Mouse (Mus musculus) MEL (cell line): ENCODE measurements around the gene Prickle2. TPM values are rescaled to one million over a fixed set of nuclear protein-coding genes. Genes with fewer than 3 reads are reported as not detected.

ENCODE experiments used
- DNase-seq: peaks from one replicate; pipeline ENCODE4 v3.0.0; 2011; ENCODE audit warnings: low read depth, low spot score
- H3K27ac ChIP-seq: 2 replicates; pipeline ENCODE4 v1.5.1; 2012; ENCODE audit warnings: low read depth, mild to moderate bottlenecking, control low read depth, low read length, moderate library complexity; ENCODE audit not compliant: control insufficient read depth
- H3K27me3 ChIP-seq, 2 experiments: fragments of 150-350 bp in 1 of 2; sonication (generic) in 1 of 2; 2 replicates each; pipeline ENCODE4 v1.6.1; 2012; ENCODE audit warnings: low read length in 2 of 2, mild to moderate bottlenecking in 2 of 2, improper control_type of control experiment in 1 of 2, moderate library complexity in 1 of 2; ENCODE audit not compliant: insufficient read depth in 2 of 2, control insufficient read depth in 1 of 2
- H3K36me3 ChIP-seq, 2 experiments: 2 replicates each; pipeline ENCODE4 v1.6.1; 2012 to 2014; ENCODE audit warnings: low read length in 2 of 2, improper control_type of control experiment in 1 of 2, inconsistent platforms in 1 of 2, mild to moderate bottlenecking in 1 of 2; ENCODE audit not compliant: insufficient read depth in 2 of 2, control insufficient read depth in 1 of 2
- H3K4me1 ChIP-seq, 2 experiments: fragments of 150-350 bp in 1 of 2; sonication (generic) in 1 of 2; 2 replicates each; pipeline ENCODE4 v1.6.1; 2012; ENCODE audit warnings: low read length in 2 of 2, improper control_type of control experiment in 1 of 2, mild to moderate bottlenecking in 1 of 2; ENCODE audit not compliant: insufficient read depth in 2 of 2, control insufficient read depth in 1 of 2
- H3K4me3 ChIP-seq, 2 experiments: fragments of 150-350 bp in 1 of 2; sonication (generic) in 1 of 2; 2 replicates each; pipeline ENCODE4 v1.5.1; 2012; ENCODE audit warnings: low read depth in 2 of 2, low read length in 2 of 2, mild to moderate bottlenecking in 2 of 2, moderate library complexity in 2 of 2, control low read depth in 1 of 2, improper control_type of control experiment in 1 of 2; ENCODE audit not compliant: control insufficient read depth in 1 of 2, insufficient read depth in 1 of 2
- H3K79me2 ChIP-seq: 2 replicates; pipeline ENCODE4 v1.6.1; 2012; ENCODE audit warnings: mild to moderate bottlenecking, low read length, moderate library complexity; ENCODE audit not compliant: control insufficient read depth, poor library complexity, insufficient read depth
- H3K9ac ChIP-seq: 2 replicates; pipeline ENCODE4 v1.6.1; 2012; ENCODE audit warnings: low read depth, mild to moderate bottlenecking, control low read depth, low read length, moderate library complexity; ENCODE audit not compliant: control insufficient read depth, poor library complexity, severe bottlenecking
- H3K9me3 ChIP-seq: fragments of 150-350 bp; sonication (generic); replicated peaks from 2 replicates; pipeline ENCODE4 v1.6.1; 2012; ENCODE audit warnings: mild to moderate bottlenecking, low read length, improper control_type of control experiment, moderate library complexity; ENCODE audit not compliant: insufficient read depth
- ELF1 ChIP-seq: IDR thresholded peaks from 2 replicates; pipeline ENCODE4 v1.6.1; 2014; ENCODE audit warnings: low read depth, mild to moderate bottlenecking, inconsistent platforms, low read length, improper control_type of control experiment, moderate library complexity
- EP300 ChIP-seq, 2 experiments: IDR thresholded peaks; 2 replicates each; pipeline ENCODE4 v1.6.1; 2011; ENCODE audit warnings: improper control_type of control experiment in 2 of 2, low read length in 2 of 2, low read depth in 1 of 2, mild to moderate bottlenecking in 1 of 2
- ETS1 ChIP-seq: IDR thresholded peaks from 2 replicates; pipeline ENCODE4 v1.6.1; 2012; ENCODE audit warnings: low read depth, mild to moderate bottlenecking, inconsistent platforms, low read length, improper control_type of control experiment, moderate library complexity
- GABPA ChIP-seq: IDR thresholded peaks from 2 replicates; pipeline ENCODE4 v1.6.1; 2012; ENCODE audit warnings: low read depth, mild to moderate bottlenecking, inconsistent platforms, low read length, improper control_type of control experiment, moderate library complexity
- GATA1 ChIP-seq: IDR thresholded peaks from 2 replicates; pipeline ENCODE4 v1.6.1; 2011; ENCODE audit warnings: low read depth, low read length, improper control_type of control experiment
- HCFC1 ChIP-seq: IDR thresholded peaks from 2 replicates; pipeline ENCODE4 v1.6.1; 2012; ENCODE audit warnings: low read depth, mild to moderate bottlenecking, inconsistent platforms, low read length, improper control_type of control experiment, moderate library complexity
- MAFK ChIP-seq: IDR thresholded peaks from 2 replicates; pipeline ENCODE4 v1.6.1; 2011; ENCODE audit warnings: low read depth, mild to moderate bottlenecking, low read length, improper control_type of control experiment, borderline replicate concordance
- MAX ChIP-seq: IDR thresholded peaks from 2 replicates; pipeline ENCODE4 v1.6.1; 2011; ENCODE audit warnings: low read length, improper control_type of control experiment
- MAZ ChIP-seq: IDR thresholded peaks from 2 replicates; pipeline ENCODE4 v1.6.1; 2012; ENCODE audit warnings: low read depth, mild to moderate bottlenecking, inconsistent platforms, low read length, improper control_type of control experiment
- MEF2A ChIP-seq: IDR thresholded peaks from 2 replicates; pipeline ENCODE4 v1.6.1; 2014; ENCODE audit warnings: low read depth, mild to moderate bottlenecking, inconsistent platforms, low read length, improper control_type of control experiment; ENCODE audit not compliant: poor library complexity, insufficient replicate concordance, severe bottlenecking; ENCODE audit errors: extremely low read depth
- MXI1 ChIP-seq: IDR thresholded peaks from 2 replicates; pipeline ENCODE4 v1.6.1; 2011; ENCODE audit warnings: mild to moderate bottlenecking, low read depth, low read length, improper control_type of control experiment
- MYC ChIP-seq: IDR thresholded peaks from 2 replicates; pipeline ENCODE4 v1.6.1; 2011; ENCODE audit warnings: low read depth, mild to moderate bottlenecking, low read length, improper control_type of control experiment, moderate library complexity
- NELFE ChIP-seq: IDR thresholded peaks from 2 replicates; pipeline ENCODE4 v1.6.1; 2011; ENCODE audit warnings: low read depth, low read length, improper control_type of control experiment
- RAD21 ChIP-seq: IDR thresholded peaks from 2 replicates; pipeline ENCODE4 v1.6.1; 2011; ENCODE audit warnings: mild to moderate bottlenecking, low read depth, low read length, improper control_type of control experiment
- SIN3A ChIP-seq: IDR thresholded peaks from 2 replicates; pipeline ENCODE4 v1.6.1; 2012; ENCODE audit warnings: low read length, improper control_type of control experiment, inconsistent platforms
- SMC3 ChIP-seq: IDR thresholded peaks from 2 replicates; pipeline ENCODE4 v1.6.1; 2011; ENCODE audit warnings: low read depth, low read length, improper control_type of control experiment
- TBP ChIP-seq: IDR thresholded peaks from 2 replicates; pipeline ENCODE4 v1.8.0; 2011; ENCODE audit warnings: low read depth, low read length, improper control_type of control experiment
- polyA plus RNA-seq, 2 experiments: library from polyadenylated mRNA; stranded (reverse) in 1 of 2; unstranded in 1 of 2; fragments of >175 nt in 1 of 2; fragments of >200 nt in 1 of 2; gene quantifications; 2 replicates each; pipeline versions ENCODE4 v1.2.1 to v1.2.4; 2012; ENCODE audit warnings: low replicate concordance in 2 of 2, low read depth in 1 of 2; ENCODE audit not compliant: insufficient read length in 2 of 2, insufficient read depth in 1 of 2, missing spikeins in 1 of 2
- total RNA-seq: library from RNA; depleted of rRNA; stranded (reverse); fragments of 300-350 nt; gene quantifications from 2 replicates; pipeline ENCODE4 v1.2.3, GENCODE M21; 2012

Gene Prickle2
- total and polyA plus RNA-seq, 3 experiments: not detected

- H3K36me3 ChIP-seq: no peaks in the 10 kb centered on the region
- H3K4me3 ChIP-seq: no peak overlapping the region
- no peak for DNase-seq
- H3K79me2 ChIP-seq: no peaks in the 10 kb centered on the region
- TF ChIP-seq MAZ (no peak), MAFK (no peak), GABPA (no peak), MAX (no peak), SMC3 (no peak)
- H3K9ac ChIP-seq: no peak overlapping the region
- no peaks in the 10 kb centered on the region for H3K9me3 ChIP-seq
- H3K4me1 ChIP-seq: no peaks in the 10 kb centered on the region
- no peak overlapping the region for H3K27ac ChIP-seq
- no peaks in the 10 kb centered on the region for H3K27me3 ChIP-seq
These were observed 322.7 kb downstream of the Prickle2 start for GRCm38 (mm10) chr6:92383196-92383782.

GRCm38 (mm10) chr6:92381085-92381484, 324.9 kb downstream of the Prickle2 start:
- TF ChIP-seq ELF1 (no peak), SIN3A (no peak), MEF2A (no peak), GATA1 (no peak), RAD21 (no peak), MYC (no peak), MXI1 (no peak), HCFC1 (no peak), ETS1 (no peak), EP300 (IDR thresholded peaks at IDR 0.05; ENCODE audit: low read depth in 1 of 2, low read length in 2 of 2) (no peak), NELFE (no peak), TBP (no peak)
- H3K4me1 ChIP-seq: no peaks in the 10 kb centered on the region
- no peak overlapping the region for H3K27ac ChIP-seq
- H3K79me2 ChIP-seq: no peaks in the 10 kb centered on the region
- H3K9me3 ChIP-seq: no peaks in the 10 kb centered on the region
- DNase-seq: no peak
- no peak overlapping the region for H3K9ac ChIP-seq
- no peaks in the 10 kb centered on the region for H3K36me3 ChIP-seq
- H3K27me3 ChIP-seq: no peaks in the 10 kb centered on the region
- no peak overlapping the region for H3K4me3 ChIP-seq
